Mouse (Mus musculus): ENCODE measurements at regions not wholly inside any gene's neighbourhood (a gene's known extent, or its start where the extent isn't known, plus 50 kb on each side); places are given as distances from the start of the nearest gene placed in this dataset.

DNA sequence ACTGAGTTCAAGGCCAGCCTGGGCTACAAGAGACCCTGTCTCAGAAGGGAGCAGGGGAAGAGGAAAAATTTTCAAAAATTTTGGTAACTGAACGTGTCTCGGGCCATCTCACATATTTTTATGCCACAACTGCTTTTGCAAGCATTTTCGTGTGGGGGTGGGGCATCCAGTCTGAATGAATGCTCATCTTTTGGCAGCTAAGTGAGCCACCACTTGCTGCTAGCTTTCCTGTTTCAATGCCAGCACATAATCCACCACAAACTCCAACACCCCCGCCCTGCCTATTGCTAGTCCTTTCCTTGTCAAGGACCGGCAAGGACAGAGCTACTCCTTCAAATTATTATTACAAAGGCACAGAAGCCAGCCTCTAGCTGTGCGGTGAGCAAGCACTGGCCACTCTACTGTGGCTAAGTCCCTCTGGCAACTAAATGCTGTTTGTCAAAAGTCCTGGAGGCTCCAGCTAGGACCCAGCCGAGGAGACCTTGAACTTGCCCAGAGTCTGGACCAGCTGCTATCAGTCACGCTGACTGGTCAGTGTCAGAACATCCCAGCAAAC, 148.0 kb downstream of the 2410131K14Rik start:
- TF ChIP-seq CTCF (IDR thresholded peaks at IDR 0.05; ENCODE audit: low read depth, low read length), result no peak
- TF ChIP-seq GATA1 (IDR thresholded peaks at IDR 0.05; ENCODE audit: borderline replicate concordance, low read length), result no peak
- TF ChIP-seq POLR2AphosphoS5 (IDR thresholded peaks at IDR 0.05; ENCODE audit: insufficient replicate concordance, low read depth, low read length), result no peak

All from G1E (cell line).